Mouse (Mus musculus) midbrain, embryonic 15.5 days (tissue): ENCODE data around the gene Tmem259. TPM values are rescaled to one million over a fixed set of nuclear protein-coding genes. Genes with fewer than 3 reads are reported as not detected.

Source experiments
- ATAC-seq: fragments of 200-750 bp; cut with Nextera tagmentation; replicated peaks from 2 replicates; pipeline ENCODE4 v1.8.0; 2017; ENCODE audit warnings: moderate TSS enrichment
- H3K27ac ChIP-seq: fragments of 300-500 bp; sonication (generic); 2 replicates; pipeline ENCODE4 v1.5.1; 2015; ENCODE audit warnings: mild to moderate bottlenecking, inconsistent platforms
- H3K27me3 ChIP-seq: fragments of 300-500 bp; sonication (generic); replicated peaks from 2 replicates; pipeline ENCODE4 v1.6.1; 2015; ENCODE audit warnings: inconsistent platforms
- H3K36me3 ChIP-seq: fragments of 300-500 bp; sonication (generic); replicated peaks from 2 replicates; pipeline ENCODE4 v1.6.1; 2015; ENCODE audit warnings: inconsistent platforms
- H3K4me1 ChIP-seq: fragments of 300-500 bp; sonication (generic); 2 replicates; pipeline ENCODE4 v1.6.1; 2015; ENCODE audit warnings: inconsistent platforms
- H3K4me2 ChIP-seq: fragments of 300-500 bp; sonication (generic); 2 replicates; pipeline ENCODE4 v1.6.1; 2015; ENCODE audit warnings: inconsistent platforms, mild to moderate bottlenecking, moderate library complexity
- H3K4me3 ChIP-seq: fragments of 300-500 bp; sonication (generic); 2 replicates; pipeline ENCODE4 v1.5.1; 2015; ENCODE audit warnings: mild to moderate bottlenecking, inconsistent platforms
- H3K9ac ChIP-seq: fragments of 300-500 bp; sonication (generic); 2 replicates; pipeline ENCODE4 v1.6.1; 2015; ENCODE audit warnings: mild to moderate bottlenecking, inconsistent platforms
- H3K9me3 ChIP-seq: fragments of 300-500 bp; sonication (generic); 2 replicates; pipeline ENCODE4 v1.6.1; 2016; ENCODE audit warnings: inconsistent platforms
- WGBS: fragments of 180-500 bp; shearing (Covaris S2); methylation state at CpG from one replicate; pipeline ENCODE4 v1.1.7; 2015; ENCODE audit warnings: mixed read lengths; 5-methylcytosine and 5-hydroxymethylcytosine counted together
- polyA plus RNA-seq: library from polyadenylated mRNA; unstranded; fragments of >200 nt; fragmentation: Nextera tagmentation; extraction: Ambion mirVana; gene quantifications from 2 replicates; pipeline ENCODE4 v1.2.1, GENCODE M21; 2015

Gene Tmem259
- 24.3 and 28.3 TPM in 2 replicates for polyA plus RNA-seq

- Histone ChIP-seq H3K27ac (peak within 1 kb of the TSS; percentile 93), H3K9me3 (no peaks in the 10 kb centered on the region), H3K36me3 (0 out of 2 replicates have a peak, but pooled peaks cover 1% of the 10 kb centered on the region), H3K4me1 (peaks cover 55% of the 10 kb centered on the region), H3K4me2 (peak within 1 kb of the TSS; percentile 79), H3K9ac (peak within 1 kb of the TSS; percentile 89), H3K27me3 (peaks cover 26% of the 10 kb centered on the region), H3K4me3 (peak within 1 kb of the TSS; percentile 74)
- ATAC-seq = peak; percentile 83
- WGBS = under 1% methylated on average over 48 of the region's 49 CpGs
Measured at GRCm38 (mm10) chr10:79984195-79984816, at the start of gene Tmem259. Gene Tmem259, minus strand, starts transcription at chr10:79984330.

- ATAC-seq = no peak
- no peaks in the 10 kb centered on the region for H3K9me3 ChIP-seq
- H3K9ac ChIP-seq = no peak overlapping the region
- no peaks in the 10 kb centered on the region for H3K27me3 ChIP-seq
- H3K27ac ChIP-seq = no peak overlapping the region
- H3K4me1 ChIP-seq = peaks cover 5% of the 10 kb centered on the region
- peaks cover 28% of the 10 kb centered on the region for H3K36me3 ChIP-seq
- no peak overlapping the region for H3K4me2 ChIP-seq
- 68% methylated on average over 5 of the region's 5 CpGs for WGBS
- no peak overlapping the region for H3K4me3 ChIP-seq
Measured at GRCm38 (mm10) chr10:80032799-80033480, 48.8 kb upstream of the Tmem259 start.

- Histone ChIP-seq H3K4me3 (no peak overlapping the region), H3K4me2 (no peak overlapping the region), H3K9me3 (no peaks in the 10 kb centered on the region), H3K9ac (no peak overlapping the region), H3K36me3 (peaks cover 10% of the 10 kb centered on the region; the same call in 1 of the 2 replicates), H3K4me1 (0 out of 2 replicates have a peak, but pooled peaks cover 2% of the 10 kb centered on the region), H3K27me3 (no peaks in the 10 kb centered on the region), H3K27ac (no peak overlapping the region)
- no peak for ATAC-seq
- WGBS = 83% methylated on average over 17 of the region's 17 CpGs
Measured at GRCm38 (mm10) chr10:80030736-80031135, 46.6 kb upstream of the Tmem259 start.

- no peak overlapping the region for H3K9ac ChIP-seq
- no peaks in the 10 kb centered on the region for H3K9me3 ChIP-seq
- WGBS = 82% methylated on average over 9 of the region's 9 CpGs
- peaks cover 5% of the 10 kb centered on the region; the same call in 1 of the 2 replicates for H3K36me3 ChIP-seq
- H3K4me2 ChIP-seq = no peak overlapping the region
- ATAC-seq = no peak
- 0 out of 2 replicates have a peak, but pooled peaks cover 2% of the 10 kb centered on the region for H3K4me1 ChIP-seq
- H3K4me3 ChIP-seq = no peak overlapping the region
- no peak overlapping the region for H3K27ac ChIP-seq
- H3K27me3 ChIP-seq = no peaks in the 10 kb centered on the region
Measured at GRCm38 (mm10) chr10:80030191-80030590, 46.1 kb upstream of the Tmem259 start.

- Histone ChIP-seq H3K9me3 (no peaks in the 10 kb centered on the region), H3K27ac (no peak overlapping the region), H3K4me3 (no peak overlapping the region), H3K9ac (no peak overlapping the region), H3K4me1 (0 out of 2 replicates have a peak, but pooled peaks cover 2% of the 10 kb centered on the region), H3K4me2 (no peak overlapping the region), H3K36me3 (no peaks in the 10 kb centered on the region), H3K27me3 (no peaks in the 10 kb centered on the region)
- WGBS = 93% methylated on average over 13 of the region's 13 CpGs
- no peak for ATAC-seq
Measured at GRCm38 (mm10) chr10:80028521-80028846, 44.4 kb upstream of the Tmem259 start.

GRCm38 (mm10) chr10:80027681-80028520 is 43.8 kb upstream of the Tmem259 start:
- Histone ChIP-seq H3K4me1 (0 out of 2 replicates have a peak, but pooled peaks cover 2% of the 10 kb centered on the region), H3K4me3 (no peak overlapping the region)
- 68% methylated on average over 20 of the region's 20 CpGs for whole genome bisulfite sequencing

GRCm38 (mm10) chr10:80025889-80026288 is 41.8 kb upstream of the Tmem259 start:
- Histone ChIP-seq H3K27ac (no peak overlapping the region), H3K9ac (no peak overlapping the region), H3K4me1 (no peaks in the 10 kb centered on the region), H3K4me3 (no peak overlapping the region), H3K9me3 (no peaks in the 10 kb centered on the region), H3K36me3 (no peaks in the 10 kb centered on the region), H3K4me2 (no peak overlapping the region), H3K27me3 (no peaks in the 10 kb centered on the region)
- no peak for ATAC-seq
- 62% methylated on average over 12 of the region's 12 CpGs for WGBS

More at GRCm38 (mm10) chr10:80027681-80028520, 43.8 kb upstream of the Tmem259 start:
- Histone ChIP-seq H3K9me3 (no peaks in the 10 kb centered on the region), H3K27me3 (no peaks in the 10 kb centered on the region), H3K9ac (no peak overlapping the region), H3K36me3 (no peaks in the 10 kb centered on the region), H3K4me2 (no peak overlapping the region), H3K27ac (no peak overlapping the region)
- ATAC-seq = no peak

DNA sequence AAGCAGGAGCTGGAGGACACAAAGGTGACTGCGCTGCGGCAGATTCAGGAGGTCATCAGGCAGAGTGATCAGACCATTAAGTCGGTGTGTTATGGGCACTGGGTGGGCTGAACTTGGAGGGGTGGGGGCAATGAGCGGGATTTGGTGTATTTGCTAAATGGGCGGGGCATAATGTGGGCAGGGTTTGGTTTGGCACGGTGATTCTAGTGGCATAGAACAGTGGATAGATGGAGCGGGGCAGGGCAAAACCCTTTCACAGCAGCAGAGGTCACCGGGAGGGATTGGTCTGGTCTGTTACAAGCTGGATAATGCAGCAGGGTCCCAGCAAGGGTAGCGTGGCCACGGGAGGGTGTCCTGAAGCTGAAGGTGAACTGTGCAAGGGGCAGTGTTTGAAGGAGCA is 41.3 kb upstream of the Tmem259 start:
- Histone ChIP-seq H3K4me1 (no peaks in the 10 kb centered on the region), H3K36me3 (no peaks in the 10 kb centered on the region), H3K9me3 (no peaks in the 10 kb centered on the region), H3K4me3 (no peak overlapping the region), H3K27ac (no peak overlapping the region), H3K9ac (no peak overlapping the region), H3K4me2 (no peak overlapping the region), H3K27me3 (peaks cover 3% of the 10 kb centered on the region; the same call in 1 of the 2 replicates)
- WGBS = 76% methylated on average over 10 of the region's 10 CpGs
- ATAC-seq = no peak

- Histone ChIP-seq H3K9me3 (no peaks in the 10 kb centered on the region), H3K4me3 (no peak overlapping the region), H3K36me3 (no peaks in the 10 kb centered on the region), H3K9ac (no peak overlapping the region), H3K27me3 (peaks cover 4% of the 10 kb centered on the region; the same call in 1 of the 2 replicates), H3K4me2 (no peak overlapping the region), H3K27ac (no peak overlapping the region), H3K4me1 (no peaks in the 10 kb centered on the region)
- no peak for ATAC-seq
- WGBS = 59% methylated on average over 4 of the region's 4 CpGs
Measured at GRCm38 (mm10) chr10:80025044-80025347, 40.9 kb upstream of the Tmem259 start.

DNA sequence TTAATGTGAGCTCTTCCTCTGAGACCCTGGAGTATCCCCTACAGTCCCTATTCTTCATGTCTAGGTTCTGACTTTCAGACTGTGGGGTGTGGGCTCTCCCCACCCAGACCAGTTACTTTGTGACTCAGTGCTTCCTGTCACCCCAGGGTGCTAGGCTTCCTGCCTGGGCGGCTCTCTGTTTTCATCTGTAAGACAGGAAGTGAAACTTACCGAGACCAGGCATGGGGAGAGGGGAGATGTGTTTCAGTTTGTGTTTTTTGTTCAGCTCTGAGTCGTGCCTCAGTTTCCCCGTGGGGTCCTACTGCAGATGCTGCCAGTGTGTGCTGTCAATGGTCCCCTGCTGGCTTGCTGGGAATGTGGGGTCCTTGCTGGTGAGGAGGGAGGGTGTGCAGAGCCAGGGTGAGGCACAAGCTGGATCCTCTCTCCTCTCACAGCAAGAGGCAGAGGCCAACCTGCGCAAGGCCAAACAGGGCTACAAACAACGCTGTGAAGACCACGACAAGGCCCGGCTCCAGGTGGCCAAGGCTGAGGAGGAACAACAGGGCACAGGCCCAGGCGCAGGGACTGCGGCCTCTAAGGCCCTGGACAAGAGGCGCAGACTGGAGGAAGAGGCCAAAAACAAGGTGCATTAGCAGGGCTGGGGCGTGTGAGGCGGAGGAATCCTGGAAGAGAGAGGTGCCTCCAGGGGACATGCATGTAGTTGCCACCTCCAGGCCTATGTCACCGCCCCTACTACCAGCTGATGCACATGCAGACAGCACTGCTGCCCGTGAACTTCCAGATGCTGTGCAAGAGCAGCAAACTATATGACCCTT is 40.3 kb upstream of the Tmem259 start:
- no peak overlapping the region for H3K27ac ChIP-seq
- ATAC-seq = no peak

GRCm38 (mm10) chr10:80023758-80024157 is 39.6 kb upstream of the Tmem259 start:
- H3K27ac ChIP-seq = no peak overlapping the region
- ATAC-seq = no peak
- WGBS = 90% methylated on average over 5 of the region's 5 CpGs

More for the DNA sequence above, 40.3 kb upstream of the Tmem259 start:
- peaks cover 9% of the 10 kb centered on the region for H3K27me3 ChIP-seq
- H3K36me3 ChIP-seq = no peaks in the 10 kb centered on the region
- H3K9me3 ChIP-seq = no peaks in the 10 kb centered on the region
- WGBS = 75% methylated on average over 15 of the region's 15 CpGs
- no peak overlapping the region for H3K9ac ChIP-seq
- no peaks in the 10 kb centered on the region for H3K4me1 ChIP-seq
- H3K4me3 ChIP-seq = no peak overlapping the region
- H3K4me2 ChIP-seq = no peak overlapping the region

More at GRCm38 (mm10) chr10:80023758-80024157, 39.6 kb upstream of the Tmem259 start:
- Histone ChIP-seq H3K9ac (no peak overlapping the region), H3K4me2 (no peak overlapping the region), H3K27me3 (peaks cover 16% of the 10 kb centered on the region), H3K4me1 (no peaks in the 10 kb centered on the region), H3K9me3 (no peaks in the 10 kb centered on the region), H3K4me3 (no peak overlapping the region), H3K36me3 (no peaks in the 10 kb centered on the region)
